Mouse (Mus musculus): ENCODE data around the gene Pigk. TPM values are rescaled to one million over a fixed set of nuclear protein-coding genes. Genes with fewer than 3 reads are reported as not detected.

The Pigk gene
- total RNA-seq, 2 experiments from 2014 or later = 47.3 to 55.7 TPM

GRCm38 (mm10) chr3:152896111-152896510 lies 182.2 kb downstream of the Pigk start:
- no peak for DNase-seq (ENCODE audit: low spot score in 2 of 2)

GRCm38 (mm10) chr3:152897196-152897595 lies 183.3 kb downstream of the Pigk start:
- DNase-seq (ENCODE audit: low spot score in 2 of 2) = no peak

DNA sequence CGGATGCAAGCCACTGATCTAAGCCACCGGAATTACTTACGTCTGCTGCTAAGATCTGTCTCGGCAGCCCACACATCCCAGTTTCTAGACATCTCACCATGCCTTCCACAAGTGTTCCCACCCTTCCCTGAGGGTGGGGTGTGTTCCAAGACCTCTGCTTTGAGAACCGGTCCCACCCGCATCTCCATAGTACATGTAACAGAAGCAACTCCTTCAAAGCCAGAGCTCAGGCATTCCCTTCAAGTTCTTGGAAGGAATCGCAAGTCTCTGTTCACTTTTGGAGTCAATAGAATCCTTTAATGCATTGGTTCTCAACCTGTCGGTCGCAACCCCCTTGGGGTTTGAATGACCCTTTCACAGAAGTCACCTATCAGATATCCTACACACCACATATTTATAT lies 185.0 kb downstream of the Pigk start:
- no peak for DNase-seq (ENCODE audit: low spot score in 2 of 2)

- DNase-seq (ENCODE audit: low spot score in 2 of 2) = no peak
Measured at GRCm38 (mm10) chr3:152905026-152905425, 191.1 kb downstream of the Pigk start.

GRCm38 (mm10) chr3:152905800-152906199 lies 191.9 kb downstream of the Pigk start:
- no peak for DNase-seq (ENCODE audit: low spot score in 2 of 2)

GRCm38 (mm10) chr3:152907087-152907486 lies 193.2 kb downstream of the Pigk start:
- no peak for DNase-seq (ENCODE audit: low spot score in 2 of 2)

DNA sequence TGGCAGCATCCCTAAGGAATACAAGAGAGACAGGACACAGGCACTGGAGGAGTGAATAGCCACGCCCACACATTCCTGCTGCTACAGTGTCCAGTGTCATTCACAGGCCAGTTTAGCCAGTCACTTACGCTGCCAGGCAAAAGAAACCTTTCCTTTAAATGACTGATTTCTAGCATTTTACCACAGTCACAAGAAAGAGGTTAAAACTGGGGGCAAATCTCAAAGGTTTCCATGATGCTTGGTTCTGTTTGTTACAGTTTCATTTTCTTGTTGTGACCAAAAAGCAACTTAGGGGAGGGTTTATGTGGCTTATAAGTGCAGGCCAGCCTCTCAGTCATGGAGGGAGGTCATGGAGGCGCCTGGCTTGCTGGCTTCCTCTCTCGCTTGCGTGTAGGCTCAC lies 193.8 kb downstream of the Pigk start:
- no peak for DNase-seq (ENCODE audit: low spot score in 2 of 2)

GRCm38 (mm10) chr3:152911578-152911977 lies 197.7 kb downstream of the Pigk start:
- DNase-seq (ENCODE audit: low spot score in 2 of 2) = no peak

DNA sequence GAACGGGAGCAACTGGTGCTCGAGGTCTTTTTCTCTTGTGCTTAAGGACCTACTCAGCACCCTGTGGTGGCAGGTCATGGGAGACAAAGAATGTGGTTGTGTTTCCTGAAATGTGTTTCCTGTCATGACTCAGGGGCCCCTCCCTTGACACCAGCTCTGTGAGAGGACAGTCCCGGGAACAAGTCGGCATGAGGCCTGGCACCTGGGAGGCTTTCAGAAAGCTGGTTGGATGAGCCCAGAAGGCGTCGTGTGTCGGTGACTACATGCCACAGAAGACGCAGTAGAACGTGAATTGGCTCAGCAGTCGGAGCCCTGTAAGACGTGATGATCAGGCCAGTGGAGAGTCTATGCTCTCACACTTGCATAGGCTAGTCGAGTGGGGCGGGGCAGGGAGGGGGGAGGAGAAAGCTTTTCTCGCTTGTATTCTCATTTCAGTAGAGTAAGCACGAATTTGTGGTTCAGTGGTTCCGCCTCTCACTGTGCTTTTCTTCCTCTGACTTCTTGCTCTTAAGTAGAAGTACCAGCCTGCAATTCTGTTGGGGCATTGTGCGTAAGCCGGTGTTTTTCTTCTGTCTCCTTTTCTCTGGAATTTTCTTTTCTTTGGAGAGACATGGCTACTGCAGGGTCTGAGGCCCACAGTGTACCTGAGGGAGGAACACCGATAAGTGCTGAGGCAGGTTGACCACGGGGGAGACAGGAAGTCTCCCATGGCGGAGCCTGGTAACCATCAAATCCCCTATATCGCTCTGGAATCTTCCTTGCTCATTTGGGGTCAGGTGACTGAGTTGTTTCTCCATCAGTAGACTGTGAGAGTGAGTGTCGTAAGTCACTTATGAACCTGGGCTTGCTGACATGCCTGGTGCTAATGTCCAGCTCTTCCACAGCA lies 198.6 kb downstream of the Pigk start:
- DNase-seq (ENCODE audit: low spot score in 2 of 2) = no peak

DNA sequence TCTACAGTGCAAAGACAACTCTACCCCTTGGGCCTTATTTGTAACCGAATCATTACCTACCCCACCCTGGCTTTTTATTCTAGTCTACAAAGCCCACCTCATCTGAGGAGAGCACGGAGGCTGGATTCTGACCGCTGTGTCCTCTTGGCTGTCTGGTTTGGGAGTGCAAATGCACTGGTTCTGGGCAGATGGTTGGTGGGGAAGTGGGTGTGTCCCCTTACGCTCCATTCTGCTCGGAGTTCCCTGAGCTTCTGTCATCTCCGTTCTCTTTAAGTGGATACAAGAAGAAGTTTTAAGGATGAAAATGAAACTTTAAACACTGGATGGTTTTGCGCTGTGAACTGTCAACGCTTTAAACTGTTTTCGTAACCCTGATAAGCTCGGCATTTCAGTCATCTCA lies 199.2 kb downstream of the Pigk start:
- DNase-seq (ENCODE audit: low spot score in 2 of 2) = no peak

- DNase-seq (ENCODE audit: low spot score in 2 of 2) = no peak
Measured at GRCm38 (mm10) chr3:152913625-152914024, 199.7 kb downstream of the Pigk start.

- DNase-seq (ENCODE audit: low spot score in 2 of 2) = no peak
Measured at GRCm38 (mm10) chr3:152914376-152914775, 200.5 kb downstream of the Pigk start.

DNA sequence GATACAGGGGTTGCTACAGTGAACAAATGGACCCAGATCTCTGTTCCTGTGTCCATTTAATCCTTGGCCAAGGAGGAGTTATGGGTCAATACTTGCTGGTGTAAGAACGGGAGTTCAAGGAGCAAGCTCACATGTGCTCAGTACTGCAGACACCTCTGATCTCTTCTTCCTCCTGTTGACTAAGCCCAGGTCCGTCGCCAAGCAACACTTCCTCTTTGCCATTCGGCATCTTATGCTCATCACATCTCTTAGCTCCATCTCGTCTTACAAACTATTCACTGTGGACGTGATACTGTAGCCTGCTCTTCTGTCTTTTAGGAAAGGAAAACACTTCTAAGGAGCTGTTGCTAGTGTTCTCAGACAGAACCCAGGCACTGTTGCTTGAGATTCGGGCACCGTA lies 203.7 kb downstream of the Pigk start:
- no peak for DNase-seq (ENCODE audit: low spot score in 2 of 2)

- DNase-seq (ENCODE audit: low spot score in 2 of 2) = no peak
Measured at GRCm38 (mm10) chr3:152919101-152919500, 205.2 kb downstream of the Pigk start.

- DNase-seq (ENCODE audit: low spot score in 2 of 2) = no peak
Measured at GRCm38 (mm10) chr3:152920365-152920764, 206.5 kb downstream of the Pigk start.

DNA sequence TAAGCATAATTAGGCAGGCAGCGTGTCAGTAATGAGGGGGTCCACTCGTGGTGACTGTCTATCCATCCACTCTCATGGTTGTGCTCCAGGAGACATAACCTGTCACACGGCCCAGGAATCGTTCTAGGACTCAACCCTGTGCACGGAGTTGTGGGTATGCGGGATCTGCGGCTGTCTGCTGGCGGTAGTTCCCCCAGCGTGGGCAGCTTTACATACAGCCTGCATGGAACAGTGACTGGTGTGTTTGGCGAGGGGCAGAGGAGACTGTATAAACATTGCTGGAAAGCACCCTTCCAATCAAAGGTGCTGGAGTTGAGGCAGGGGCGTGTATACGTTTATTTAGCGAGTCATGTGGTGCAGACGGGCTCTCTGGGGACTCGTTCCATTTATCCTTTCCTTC lies 209.6 kb downstream of the Pigk start:
- no peak for DNase-seq (ENCODE audit: low spot score in 2 of 2)

DNA sequence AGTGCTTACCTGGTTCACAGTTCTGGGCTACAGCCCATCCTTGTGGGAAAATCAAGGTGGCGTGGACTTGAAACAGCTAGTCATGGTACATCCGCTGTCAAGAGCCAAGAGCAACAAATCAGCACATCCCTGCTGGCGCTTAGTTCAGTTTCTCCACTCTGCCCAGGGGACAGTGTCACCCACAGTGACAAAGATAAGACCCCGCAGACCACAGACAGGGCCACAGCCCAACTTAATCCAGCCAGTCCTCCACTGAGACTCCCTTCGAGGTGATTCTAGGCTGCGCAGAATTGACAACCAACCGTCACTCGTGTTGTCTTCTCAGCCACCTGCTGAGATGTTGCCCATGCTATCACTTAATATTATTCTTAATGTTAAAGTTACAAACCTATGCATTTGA lies 211.5 kb downstream of the Pigk start:
- no peak for DNase-seq (ENCODE audit: low spot score in 2 of 2)

- no peak for DNase-seq (ENCODE audit: low spot score in 2 of 2)
Measured at GRCm38 (mm10) chr3:152926166-152926565, 212.3 kb downstream of the Pigk start.

DNA sequence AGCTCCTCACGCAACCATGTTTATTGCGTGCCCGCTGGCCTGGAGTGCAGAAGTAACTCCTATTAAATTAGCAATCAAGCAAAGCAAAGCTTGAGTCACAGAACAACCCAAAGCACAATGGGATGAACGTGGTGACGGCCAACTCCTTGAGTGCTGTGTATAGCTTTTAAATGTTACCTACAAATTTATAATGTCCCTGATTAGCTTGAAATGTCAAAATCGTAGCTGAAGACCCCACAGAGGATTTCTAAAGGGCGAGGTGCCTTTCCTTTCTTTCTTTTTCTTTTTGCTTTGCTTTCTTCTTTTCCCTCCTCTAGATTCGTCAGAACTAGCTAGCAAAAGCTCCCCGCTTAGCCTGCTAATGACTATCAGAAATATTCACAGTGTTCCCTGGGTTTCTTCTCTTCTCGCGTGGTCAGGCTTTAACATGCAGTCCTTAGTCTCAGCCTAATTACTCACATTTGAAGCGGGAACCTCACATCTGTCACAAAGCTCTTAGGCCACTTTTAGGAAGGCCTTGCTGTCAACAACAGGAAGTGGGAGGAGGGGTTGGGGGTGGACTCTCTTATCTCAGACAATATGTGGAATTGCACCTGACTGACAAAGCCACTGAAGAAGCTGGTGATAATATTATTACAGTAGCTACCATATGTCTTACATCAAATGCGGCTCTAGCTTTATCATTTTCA lies 214.5 kb downstream of the Pigk start:
- no peak for DNase-seq (ENCODE audit: low spot score in 2 of 2)

DNA sequence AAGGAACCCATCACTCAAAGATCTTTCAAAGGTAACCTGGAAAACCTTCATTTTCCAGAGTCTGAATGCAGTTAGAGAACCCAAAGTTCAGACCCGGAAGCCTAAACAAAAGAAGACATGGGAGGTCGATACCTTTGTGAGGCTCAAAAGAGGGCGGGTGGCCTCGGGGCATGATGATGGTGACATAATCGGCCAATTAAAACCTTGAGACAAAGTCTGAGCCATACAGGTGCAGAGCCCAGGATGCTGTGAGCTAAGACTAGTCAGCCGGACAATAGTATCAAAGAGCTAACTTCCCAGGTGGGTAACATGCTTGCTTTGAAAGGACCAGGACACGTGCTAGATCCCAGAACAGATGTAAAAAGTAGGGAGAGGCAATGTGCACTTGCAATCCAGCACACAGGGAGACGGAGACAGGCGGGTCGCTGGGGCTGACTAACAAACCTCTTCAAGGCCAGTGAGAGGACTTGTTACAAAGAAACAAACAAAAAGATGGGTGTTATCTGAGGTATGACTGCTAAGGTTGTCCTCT lies 215.4 kb downstream of the Pigk start:
- DNase-seq (ENCODE audit: low spot score in 2 of 2) = no peak

GRCm38 (mm10) chr3:152929788-152930281 lies 215.9 kb downstream of the Pigk start:
- DNase-seq (ENCODE audit: low spot score in 2 of 2) = no peak

DNA sequence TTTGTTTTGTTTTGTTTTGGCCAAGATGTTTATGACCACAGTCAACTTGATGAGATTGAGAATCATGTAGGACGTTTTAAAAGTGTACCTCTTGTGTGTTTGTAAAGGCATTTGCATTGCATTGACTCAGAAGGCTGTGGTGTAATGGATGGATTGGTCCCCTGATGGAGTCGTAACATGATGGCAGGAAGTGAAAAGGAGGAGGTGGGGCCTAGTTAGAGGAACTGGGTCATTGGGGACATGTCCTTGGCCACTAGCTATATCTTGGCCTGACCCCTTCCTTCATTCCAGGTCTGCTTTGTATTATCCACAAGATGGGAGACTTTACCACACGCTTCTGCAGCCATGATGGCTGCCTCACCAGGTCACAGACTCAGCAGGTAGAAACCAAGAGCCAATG lies 217.5 kb downstream of the Pigk start:
- no peak for DNase-seq (ENCODE audit: low spot score in 2 of 2)
